Mouse (Mus musculus) hindlimb bud, embryonic 11.5 days (tissue): ENCODE measurements at regions not wholly inside any gene's neighbourhood (a gene's known extent, or its start where the extent isn't known, plus 50 kb on each side); places are given as distances from the start of the nearest gene placed in this dataset.

Experiments
- DNase-seq: peaks from one replicate; pipeline ENCODE4 v3.0.0-alpha.2; 2012; ENCODE audit warnings: low read depth, low spot score; ENCODE audit errors: extremely low spot score

DNA sequence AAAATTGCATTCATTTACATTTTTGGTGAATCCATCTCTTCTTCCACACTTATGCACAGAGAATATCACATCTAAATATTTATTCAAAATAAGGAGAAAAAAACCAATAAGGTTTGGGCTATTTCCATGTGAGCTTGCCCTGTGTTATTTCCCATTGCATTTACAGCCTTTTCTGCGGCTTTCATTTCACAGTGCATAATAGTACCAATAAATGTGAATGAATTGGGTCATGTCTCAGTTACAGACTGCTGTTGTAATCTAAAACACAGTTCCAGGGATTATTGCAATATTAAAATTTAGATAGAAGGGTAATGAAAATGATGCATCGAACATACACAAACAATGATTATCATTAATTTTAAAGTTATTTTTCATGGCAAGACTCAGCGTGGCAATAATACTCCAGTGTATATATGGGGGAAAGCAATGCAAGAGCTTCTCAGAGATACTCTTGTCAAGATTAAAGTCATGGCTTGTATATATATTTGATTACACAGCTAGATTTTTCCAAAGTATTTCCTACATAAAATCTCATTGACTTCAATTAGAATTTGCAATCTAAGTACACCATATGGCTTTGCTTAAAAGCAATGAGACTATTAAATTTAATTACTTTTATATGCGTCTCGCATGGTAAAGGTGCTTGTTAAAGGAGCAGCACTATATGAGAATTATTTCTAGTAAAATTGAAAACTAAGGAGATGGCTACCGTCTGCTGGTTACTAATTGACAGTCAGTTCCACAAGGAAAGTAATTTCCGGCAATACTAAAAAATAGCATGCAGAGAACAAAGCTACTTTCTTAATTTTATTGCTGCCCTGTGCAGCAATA, 782.1 kb upstream of the Cdh9 start:
- peak; percentile 12 for DNase-seq

DNA sequence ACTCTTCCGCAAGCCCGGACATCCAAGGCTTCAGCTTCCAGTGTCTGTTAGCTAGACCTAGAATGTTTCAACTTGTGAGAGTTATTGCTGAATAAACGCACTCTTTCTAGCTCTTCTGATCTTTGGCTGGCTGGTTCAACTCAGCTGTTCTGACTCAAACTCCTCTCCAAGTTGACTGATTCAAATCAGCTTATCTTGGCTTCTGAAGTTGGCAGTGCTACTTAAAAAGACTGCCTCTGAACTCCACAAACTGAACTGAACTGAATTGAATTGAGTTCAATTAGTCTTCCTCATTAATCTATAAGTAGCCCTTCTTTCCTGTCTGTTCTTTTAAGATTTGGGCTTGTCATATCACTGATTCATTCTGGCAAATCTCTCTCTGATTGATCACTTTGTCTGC, 769.1 kb upstream of the Cdh9 start:
- no peak for DNase-seq

DNA sequence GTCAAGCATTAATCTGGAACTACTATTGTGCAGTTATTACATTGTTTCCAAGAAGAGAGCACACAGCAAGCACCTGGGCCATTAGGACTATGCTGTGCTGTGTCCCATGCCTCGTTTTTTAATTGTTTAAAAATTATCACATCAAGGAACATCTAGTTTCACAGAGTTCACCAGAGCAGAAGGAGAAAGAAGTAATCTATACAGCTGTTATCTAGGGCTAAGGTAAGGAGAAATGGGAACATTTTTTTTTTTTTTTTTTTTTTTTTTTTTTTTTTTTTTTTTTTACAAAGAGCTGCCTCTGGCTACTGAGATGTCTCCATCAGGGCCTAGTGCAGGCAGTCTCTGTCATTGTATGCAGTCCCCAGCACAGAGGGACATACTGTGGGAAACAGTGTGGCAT, 760.0 kb upstream of the Cdh9 start:
- no peak for DNase-seq

DNA sequence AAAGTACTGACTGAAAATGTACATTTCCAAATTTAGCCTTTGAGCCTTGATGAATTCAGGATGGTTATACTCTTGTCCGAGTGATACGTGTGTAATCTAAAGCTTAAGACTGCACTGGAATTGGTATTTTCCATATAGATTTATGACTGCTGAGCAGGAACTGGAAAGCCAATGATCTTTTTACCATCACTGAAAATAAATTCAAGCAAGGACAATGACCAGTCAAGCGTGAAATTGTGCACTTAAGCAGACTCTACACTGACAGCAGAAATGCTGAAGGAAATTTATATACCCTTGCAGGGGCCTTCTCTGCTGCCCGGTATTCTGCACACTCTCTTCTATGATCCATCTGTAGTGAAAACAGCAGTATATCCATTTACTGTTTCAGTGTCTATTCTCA, 751.8 kb upstream of the Cdh9 start:
- no peak for DNase-seq
